Mouse (Mus musculus) natural killer cell, adult 2 months (primary cell): ENCODE data around the gene Ptprm.

ENCODE experiments used
- DNase-seq, 2 experiments: peaks; one replicate each; pipeline ENCODE4 v3.0.0; 2022; ENCODE audit warnings: low spot score in 2 of 2

Gene Ptprm

GRCm38 (mm10) chr17:67354451-67355011, at the start of gene Ptprm:
Ptprm (minus strand) TSS chr17:67354457.
- peak; percentile 31 to 36 for DNase-seq

GRCm38 (mm10) chr17:67396205-67396604, 41.9 kb upstream of the Ptprm start:
- DNase-seq, result no peak

- DNase-seq, result no peak
These were observed 36.6 kb upstream of the Ptprm start for GRCm38 (mm10) chr17:67390851-67391250.

- no peak for DNase-seq
These were observed 33.9 kb upstream of the Ptprm start for GRCm38 (mm10) chr17:67388171-67388570.

- no peak for DNase-seq
These were observed 31.0 kb upstream of the Ptprm start for GRCm38 (mm10) chr17:67385286-67385685.

- DNase-seq, result no peak
These were observed 29.4 kb upstream of the Ptprm start for GRCm38 (mm10) chr17:67383635-67384034.

- DNase-seq, result no peak
These were observed 27.4 kb upstream of the Ptprm start for GRCm38 (mm10) chr17:67381618-67382017.

GRCm38 (mm10) chr17:67367866-67368265, 13.6 kb upstream of the Ptprm start:
- DNase-seq, result no peak

- no peak for DNase-seq
These were observed 10.2 kb upstream of the Ptprm start for GRCm38 (mm10) chr17:67364491-67364890.

GRCm38 (mm10) chr17:67363377-67364070, 9.3 kb upstream of the Ptprm start:
- DNase-seq, result no peak

- DNase-seq, result no peak
These were observed 7.9 kb upstream of the Ptprm start for GRCm38 (mm10) chr17:67362131-67362530.

- DNase-seq, result no peak
These were observed 6.3 kb upstream of the Ptprm start for GRCm38 (mm10) chr17:67360606-67361005.

GRCm38 (mm10) chr17:67359578-67359977, 5.3 kb upstream of the Ptprm start:
- DNase-seq, result no peak

GRCm38 (mm10) chr17:67358541-67358940, 4.3 kb upstream of the Ptprm start:
- DNase-seq, result no peak

GRCm38 (mm10) chr17:67357191-67357590, 2.9 kb upstream of the Ptprm start:
- no peak for DNase-seq

- DNase-seq, result no peak
These were observed 994 bp upstream of the Ptprm start for GRCm38 (mm10) chr17:67355251-67355650.

- peak; percentile 0 to 8 for DNase-seq
These were observed 334 bp downstream of the Ptprm start for GRCm38 (mm10) chr17:67353796-67354450.

GRCm38 (mm10) chr17:67352956-67353795, 1.1 kb downstream of the Ptprm start:
- DNase-seq, result peak; percentile 1 to 2

- DNase-seq, result no peak
These were observed 2.8 kb downstream of the Ptprm start for GRCm38 (mm10) chr17:67351423-67351822.

- no peak for DNase-seq
These were observed 3.7 kb downstream of the Ptprm start for GRCm38 (mm10) chr17:67350536-67350935.

- DNase-seq, result no peak
These were observed 4.7 kb downstream of the Ptprm start for GRCm38 (mm10) chr17:67349594-67349993.

GRCm38 (mm10) chr17:67346921-67347320, 7.3 kb downstream of the Ptprm start:
- no peak for DNase-seq
